Mouse (Mus musculus): ENCODE measurements around the gene Dlg2. TPM values are rescaled to one million over a fixed set of nuclear protein-coding genes. Genes with fewer than 3 reads are reported as not detected.

Dlg2 gene
- polyA plus RNA-seq, 1 experiment from 2014 or later = 5.1 TPM

DNA sequence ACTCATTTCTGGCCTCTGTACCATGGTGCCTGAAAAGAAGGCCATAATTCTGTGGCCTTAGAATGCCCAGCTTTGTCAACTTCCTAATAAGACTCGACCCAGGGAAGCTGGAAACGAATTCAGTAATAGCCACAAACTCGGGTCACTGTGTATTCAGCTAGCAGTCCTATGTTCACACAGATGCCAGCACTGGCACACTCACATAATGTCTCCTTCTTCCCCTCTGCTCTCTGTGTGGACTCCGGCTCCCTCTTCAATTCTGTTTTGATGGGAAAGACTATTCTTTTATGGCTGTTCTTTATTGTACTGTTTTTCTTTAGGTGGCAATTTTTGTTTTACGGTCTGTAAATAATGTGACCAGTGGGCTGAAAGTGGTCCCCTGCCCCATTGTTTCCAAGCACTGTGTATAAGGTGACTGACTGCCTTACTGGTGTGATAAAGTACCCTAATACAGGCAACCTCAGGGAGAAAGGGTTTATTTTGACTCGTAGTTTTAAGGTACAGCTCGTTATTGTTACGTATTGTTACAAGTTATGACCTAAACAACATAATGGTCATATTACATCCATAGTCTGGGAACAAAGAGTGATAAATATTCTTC, 1816.5 kb downstream of the Dlg2 start:
- Histone ChIP-seq H3K9ac (replicated peaks; ENCODE audit: low read depth, low read length) (no peak overlapping the region), H3K4me1 (ENCODE audit: control insufficient read depth, insufficient read depth, low read length) (no peaks in the 10 kb centered on the region), H3K27me3 (ENCODE audit: control insufficient read depth, insufficient read depth, low read length) (no peaks in the 10 kb centered on the region), H3K36me3 (ENCODE audit: control insufficient read depth, insufficient read depth, low read length) (no peaks in the 10 kb centered on the region), H3K4me2 (replicated peaks; ENCODE audit: low read depth, low read length) (no peak overlapping the region), H3K4me3 (ENCODE audit: low read depth, low read length) (no peak overlapping the region), H3K27ac (ENCODE audit: low read length) (no peak overlapping the region), H3K9me3 (ENCODE audit: control insufficient read depth, low read depth, low read length) (no peaks in the 10 kb centered on the region)
- 85% methylated on average over 8 of the region's 8 CpGs for WGBS
- ATAC-seq (ENCODE audit: insufficient number of reproducible peaks, insufficient read depth, low FRiP score, low read depth) = no peak

DNA sequence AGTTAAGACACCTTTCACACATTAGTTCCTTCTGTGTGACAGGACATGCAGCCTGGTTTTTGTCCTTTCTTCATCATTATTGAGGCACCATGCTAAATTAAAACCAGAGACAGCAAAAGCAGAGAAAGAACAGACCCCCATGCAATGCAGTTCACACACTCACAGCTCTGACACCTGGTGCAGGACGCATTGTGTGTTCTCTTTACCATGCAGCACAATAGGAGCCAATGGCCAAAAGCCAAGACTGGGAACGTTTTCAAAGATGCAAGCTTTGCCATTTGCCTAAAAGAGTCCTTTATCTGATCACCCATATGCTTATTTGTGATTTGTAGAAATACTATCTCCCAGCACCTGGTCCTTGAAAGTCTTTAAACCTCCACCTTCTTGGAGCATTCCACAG, 1824.6 kb downstream of the Dlg2 start:
- Histone ChIP-seq H3K4me2 (replicated peaks; ENCODE audit: low read depth, low read length) (no peak overlapping the region), H3K36me3 (ENCODE audit: control insufficient read depth, insufficient read depth, low read length) (no peaks in the 10 kb centered on the region), H3K9me3 (ENCODE audit: control insufficient read depth, low read depth, low read length) (no peaks in the 10 kb centered on the region), H3K27me3 (ENCODE audit: control insufficient read depth, insufficient read depth, low read length) (no peaks in the 10 kb centered on the region), H3K9ac (replicated peaks; ENCODE audit: low read depth, low read length) (no peak overlapping the region), H3K4me3 (ENCODE audit: low read depth, low read length) (no peak overlapping the region), H3K4me1 (ENCODE audit: control insufficient read depth, insufficient read depth, low read length) (no peaks in the 10 kb centered on the region), H3K27ac (ENCODE audit: low read length) (no peak overlapping the region)
- no peak for ATAC-seq (ENCODE audit: insufficient number of reproducible peaks, insufficient read depth, low FRiP score, low read depth)
- WGBS = 59% methylated on average over 2 of the region's 2 CpGs

DNA sequence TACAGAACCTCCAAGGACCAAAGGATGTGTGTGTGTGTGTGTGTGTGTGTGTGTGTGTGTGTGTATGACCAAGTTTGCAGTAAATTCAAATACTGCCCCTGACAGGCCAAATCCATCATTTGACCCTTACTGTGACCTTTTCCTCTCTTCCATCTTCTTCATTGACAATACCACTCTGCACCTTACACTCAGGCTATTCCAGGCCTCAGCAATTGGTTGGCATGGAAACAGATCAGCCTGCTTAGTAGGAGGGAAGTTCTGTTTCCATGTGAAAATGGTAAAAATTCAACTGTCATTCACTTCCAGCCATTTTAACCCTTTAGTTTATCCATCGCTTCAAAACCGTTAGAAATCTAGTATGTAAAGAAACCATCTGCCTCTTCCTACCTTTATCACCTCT, 1831.2 kb downstream of the Dlg2 start:
- Histone ChIP-seq H3K4me1 (ENCODE audit: control insufficient read depth, insufficient read depth, low read length) (no peaks in the 10 kb centered on the region), H3K4me3 (ENCODE audit: low read depth, low read length) (no peak overlapping the region), H3K36me3 (ENCODE audit: control insufficient read depth, insufficient read depth, low read length) (no peaks in the 10 kb centered on the region), H3K9me3 (ENCODE audit: control insufficient read depth, low read depth, low read length) (no peaks in the 10 kb centered on the region), H3K27ac (ENCODE audit: low read length) (no peak overlapping the region), H3K4me2 (replicated peaks; ENCODE audit: low read depth, low read length) (no peak overlapping the region), H3K27me3 (ENCODE audit: control insufficient read depth, insufficient read depth, low read length) (no peaks in the 10 kb centered on the region), H3K9ac (replicated peaks; ENCODE audit: low read depth, low read length) (no peak overlapping the region)
- WGBS = 73% methylated on average over 2 of the region's 2 CpGs
- ATAC-seq (ENCODE audit: insufficient number of reproducible peaks, insufficient read depth, low FRiP score, low read depth) = no peak

DNA sequence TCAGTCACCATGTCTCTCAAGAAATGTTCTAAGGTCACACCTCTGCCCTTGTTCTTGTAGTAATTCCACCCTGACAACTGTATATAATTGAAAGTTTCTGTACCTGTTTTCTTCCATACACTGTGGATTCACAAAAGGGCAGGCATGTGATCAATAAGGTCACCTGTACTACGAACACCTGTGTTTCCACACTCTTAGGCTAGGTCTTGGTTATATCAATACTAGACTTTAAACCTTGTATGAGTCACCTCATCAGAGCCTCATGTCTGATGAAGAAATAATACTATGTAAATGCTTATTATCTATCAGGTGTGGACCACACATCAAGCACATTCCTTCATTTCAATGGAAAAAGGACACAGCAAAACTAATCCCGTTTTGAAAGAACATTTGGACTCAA, 1831.7 kb downstream of the Dlg2 start:
- Histone ChIP-seq H3K36me3 (ENCODE audit: control insufficient read depth, insufficient read depth, low read length) (no peaks in the 10 kb centered on the region), H3K27ac (ENCODE audit: low read length) (no peak overlapping the region), H3K4me3 (ENCODE audit: low read depth, low read length) (no peak overlapping the region), H3K9me3 (ENCODE audit: control insufficient read depth, low read depth, low read length) (no peaks in the 10 kb centered on the region), H3K4me1 (ENCODE audit: control insufficient read depth, insufficient read depth, low read length) (no peaks in the 10 kb centered on the region), H3K9ac (replicated peaks; ENCODE audit: low read depth, low read length) (no peak overlapping the region), H3K27me3 (ENCODE audit: control insufficient read depth, insufficient read depth, low read length) (no peaks in the 10 kb centered on the region), H3K4me2 (replicated peaks; ENCODE audit: low read depth, low read length) (no peak overlapping the region)
- WGBS = 68% methylated on average over 2 of the region's 2 CpGs
- ATAC-seq (ENCODE audit: insufficient number of reproducible peaks, insufficient read depth, low FRiP score, low read depth) = no peak

DNA sequence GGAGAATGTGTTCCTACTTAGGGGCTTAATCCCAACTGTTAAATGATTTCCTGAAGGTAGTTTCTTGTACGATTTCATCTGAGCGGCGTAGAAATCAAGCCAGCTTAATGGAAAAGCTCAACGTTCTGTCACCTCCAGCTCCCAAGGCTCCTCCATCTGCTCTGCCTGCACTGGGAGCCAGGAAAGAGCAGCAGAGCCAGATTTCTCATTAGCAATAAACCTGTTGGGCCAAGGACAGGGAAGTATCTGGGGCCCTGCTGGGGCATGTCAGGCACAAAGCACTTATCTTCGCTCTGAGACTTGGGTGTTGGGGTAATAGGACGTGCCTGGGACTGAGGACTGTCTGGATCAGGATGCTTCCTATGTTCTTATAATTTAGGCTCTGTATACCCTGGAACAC, 1839.9 kb downstream of the Dlg2 start:
- whole genome bisulfite sequencing = 80% methylated on average over 6 of the region's 6 CpGs
- no peak for ATAC-seq (ENCODE audit: insufficient number of reproducible peaks, insufficient read depth, low FRiP score, low read depth)
- H3K27me3 ChIP-seq (ENCODE audit: control insufficient read depth, insufficient read depth, low read length) = no peaks in the 10 kb centered on the region
- no peak overlapping the region for H3K9ac ChIP-seq (replicated peaks; ENCODE audit: low read depth, low read length)
- 0 out of 2 replicates have a peak, but pooled peaks cover 2% of the 10 kb centered on the region for H3K4me1 ChIP-seq (ENCODE audit: control insufficient read depth, insufficient read depth, low read length)
- no peak overlapping the region for H3K27ac ChIP-seq (ENCODE audit: low read length)
- H3K36me3 ChIP-seq (ENCODE audit: control insufficient read depth, insufficient read depth, low read length) = no peaks in the 10 kb centered on the region
- H3K4me3 ChIP-seq (ENCODE audit: low read depth, low read length) = no peak overlapping the region
- H3K4me2 ChIP-seq (replicated peaks; ENCODE audit: low read depth, low read length) = no peak overlapping the region
- H3K9me3 ChIP-seq (ENCODE audit: control insufficient read depth, low read depth, low read length) = no peaks in the 10 kb centered on the region

DNA sequence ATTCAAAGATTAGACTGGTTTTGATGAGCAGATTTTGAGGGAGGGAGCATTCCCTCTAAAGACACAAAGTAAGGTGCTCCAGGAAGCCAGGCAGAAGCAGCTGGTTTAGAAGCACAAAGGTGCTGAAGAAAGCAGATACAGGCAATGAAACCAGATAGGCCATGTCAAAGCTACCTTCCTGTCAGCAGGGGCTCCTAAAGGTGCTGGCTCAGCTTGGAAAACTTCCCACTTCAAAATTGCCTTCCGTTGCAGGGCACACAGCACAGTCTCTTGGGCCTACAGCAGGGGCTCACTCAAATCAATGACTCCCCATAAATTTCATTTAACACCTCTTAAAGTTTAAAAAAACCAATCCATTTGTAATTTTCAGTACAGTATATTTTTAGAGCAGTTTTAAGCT, 1843.0 kb downstream of the Dlg2 start:
- no peak overlapping the region for H3K4me3 ChIP-seq (ENCODE audit: low read depth, low read length)
- no peaks in the 10 kb centered on the region for H3K27me3 ChIP-seq (ENCODE audit: control insufficient read depth, insufficient read depth, low read length)
- ATAC-seq (ENCODE audit: insufficient number of reproducible peaks, insufficient read depth, low FRiP score, low read depth) = no peak
- H3K4me1 ChIP-seq (ENCODE audit: control insufficient read depth, insufficient read depth, low read length) = 0 out of 2 replicates have a peak, but pooled peaks cover 2% of the 10 kb centered on the region
- 74% methylated on average over 1 of the region's 1 CpGs for whole genome bisulfite sequencing
- no peak overlapping the region for H3K9ac ChIP-seq (replicated peaks; ENCODE audit: low read depth, low read length)
- no peaks in the 10 kb centered on the region for H3K9me3 ChIP-seq (ENCODE audit: control insufficient read depth, low read depth, low read length)
- no peaks in the 10 kb centered on the region for H3K36me3 ChIP-seq (ENCODE audit: control insufficient read depth, insufficient read depth, low read length)
- no peak overlapping the region for H3K27ac ChIP-seq (ENCODE audit: low read length)
- H3K4me2 ChIP-seq (replicated peaks; ENCODE audit: low read depth, low read length) = no peak overlapping the region

DNA sequence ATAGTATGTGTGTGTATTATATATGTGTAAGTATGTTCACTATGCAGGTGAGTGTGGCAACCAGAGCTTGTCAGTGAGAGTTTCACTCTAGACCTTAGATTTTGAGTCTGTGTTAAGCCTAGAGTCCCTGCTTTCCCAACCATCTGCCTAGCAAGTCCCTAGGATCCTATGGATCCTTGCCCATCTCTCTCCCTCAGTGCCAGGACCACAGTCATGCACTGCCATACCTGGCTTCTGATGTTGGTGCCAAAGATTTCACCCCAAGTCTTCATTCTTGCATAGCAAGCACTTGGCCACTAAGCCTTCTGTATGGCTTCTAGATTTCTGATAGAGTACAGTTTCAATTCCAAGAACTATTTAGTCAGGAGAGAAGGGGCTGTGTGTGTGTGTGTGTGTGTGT, 1843.7 kb downstream of the Dlg2 start:
- Histone ChIP-seq H3K4me1 (ENCODE audit: control insufficient read depth, insufficient read depth, low read length) (0 out of 2 replicates have a peak, but pooled peaks cover 2% of the 10 kb centered on the region), H3K27ac (ENCODE audit: low read length) (no peak overlapping the region), H3K4me3 (ENCODE audit: low read depth, low read length) (no peak overlapping the region), H3K9ac (replicated peaks; ENCODE audit: low read depth, low read length) (no peak overlapping the region), H3K27me3 (ENCODE audit: control insufficient read depth, insufficient read depth, low read length) (no peaks in the 10 kb centered on the region), H3K36me3 (ENCODE audit: control insufficient read depth, insufficient read depth, low read length) (no peaks in the 10 kb centered on the region), H3K9me3 (ENCODE audit: control insufficient read depth, low read depth, low read length) (no peaks in the 10 kb centered on the region), H3K4me2 (replicated peaks; ENCODE audit: low read depth, low read length) (no peak overlapping the region)
- ATAC-seq (ENCODE audit: insufficient number of reproducible peaks, insufficient read depth, low FRiP score, low read depth) = no peak

DNA sequence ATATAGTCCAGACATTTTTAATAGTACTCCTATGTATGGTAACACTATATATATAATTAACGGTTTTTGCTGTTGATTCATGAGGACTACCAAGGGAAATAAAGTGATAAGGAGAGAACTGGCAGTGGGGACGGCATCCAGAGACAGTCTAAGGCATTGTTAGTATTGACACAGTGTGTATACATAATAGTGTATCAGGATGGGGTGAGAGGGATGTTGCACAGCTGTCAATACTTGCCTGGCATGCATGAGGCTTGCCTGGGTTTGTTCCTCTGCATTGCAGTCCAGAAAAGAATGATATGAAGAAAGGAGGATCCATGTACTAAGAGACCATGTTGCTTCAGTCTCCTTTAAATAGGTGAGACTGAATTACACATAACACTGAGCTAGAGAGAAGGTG, 1845.3 kb downstream of the Dlg2 start:
- no peak overlapping the region for H3K4me2 ChIP-seq (replicated peaks; ENCODE audit: low read depth, low read length)
- no peaks in the 10 kb centered on the region for H3K9me3 ChIP-seq (ENCODE audit: control insufficient read depth, low read depth, low read length)
- 0 out of 2 replicates have a peak, but pooled peaks cover 2% of the 10 kb centered on the region for H3K4me1 ChIP-seq (ENCODE audit: control insufficient read depth, insufficient read depth, low read length)
- no peak for ATAC-seq (ENCODE audit: insufficient number of reproducible peaks, insufficient read depth, low FRiP score, low read depth)
- H3K4me3 ChIP-seq (ENCODE audit: low read depth, low read length) = no peak overlapping the region
- H3K36me3 ChIP-seq (ENCODE audit: control insufficient read depth, insufficient read depth, low read length) = no peaks in the 10 kb centered on the region
- no peak overlapping the region for H3K9ac ChIP-seq (replicated peaks; ENCODE audit: low read depth, low read length)
- H3K27me3 ChIP-seq (ENCODE audit: control insufficient read depth, insufficient read depth, low read length) = no peaks in the 10 kb centered on the region
- H3K27ac ChIP-seq (ENCODE audit: low read length) = no peak overlapping the region
- WGBS = 78% methylated on average over 2 of the region's 2 CpGs

DNA sequence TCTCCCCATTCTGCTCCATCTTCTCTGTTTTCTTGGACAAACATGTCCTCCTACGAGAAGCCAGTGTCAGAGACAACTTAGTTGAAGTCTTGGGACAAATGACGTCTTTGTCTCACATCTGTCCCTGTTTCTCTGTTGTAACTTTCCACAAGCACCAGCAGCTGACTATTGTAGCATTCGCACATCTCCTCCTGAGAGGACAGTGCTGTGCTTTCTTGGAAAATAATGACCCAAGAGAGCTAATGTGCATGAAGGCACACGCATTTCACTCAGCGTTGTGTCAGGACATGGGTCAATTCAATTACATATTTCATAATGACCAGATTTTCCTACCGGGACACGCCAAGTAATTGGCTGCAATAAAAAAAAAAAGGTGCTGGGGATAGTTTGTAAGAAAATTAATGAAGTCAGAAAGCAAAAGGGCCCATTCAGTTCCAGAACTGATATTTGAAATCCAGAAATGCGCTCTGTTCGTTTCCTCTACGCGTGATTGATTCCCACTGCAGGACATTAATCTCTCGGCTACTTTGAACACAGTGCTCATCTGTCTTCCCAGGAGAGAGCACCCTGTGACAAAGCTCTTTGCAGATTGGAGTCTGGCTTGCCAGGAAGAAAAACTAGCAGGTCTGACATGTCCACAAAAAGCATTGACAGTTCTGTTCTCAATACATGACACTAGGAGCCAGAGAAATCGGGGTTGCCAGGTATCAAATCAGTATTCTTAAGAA, 1846.0 kb downstream of the Dlg2 start:
- WGBS = 46% methylated on average over 13 of the region's 13 CpGs
- no peaks in the 10 kb centered on the region for H3K36me3 ChIP-seq (ENCODE audit: control insufficient read depth, insufficient read depth, low read length)
- ATAC-seq (ENCODE audit: insufficient number of reproducible peaks, insufficient read depth, low FRiP score, low read depth) = no peak

More for the DNA sequence above, 1846.0 kb downstream of the Dlg2 start:
- Histone ChIP-seq H3K9ac (replicated peaks; ENCODE audit: low read depth, low read length) (no peak overlapping the region), H3K4me1 (ENCODE audit: control insufficient read depth, insufficient read depth, low read length) (no peaks in the 10 kb centered on the region), H3K4me2 (replicated peaks; ENCODE audit: low read depth, low read length) (no peak overlapping the region), H3K9me3 (ENCODE audit: control insufficient read depth, low read depth, low read length) (no peaks in the 10 kb centered on the region), H3K4me3 (ENCODE audit: low read depth, low read length) (no peak overlapping the region), H3K27ac (ENCODE audit: low read length) (no peak overlapping the region), H3K27me3 (ENCODE audit: control insufficient read depth, insufficient read depth, low read length) (no peaks in the 10 kb centered on the region)
